Mouse (Mus musculus) embryo, embryonic 9.5 days (tissue): ENCODE measurements around the gene Gm17657.
A peak's percentile ranks its signal among the peaks of the same experiment; 100 is the strongest.

Experiments used
- DNase-seq: peaks from one replicate; pipeline ENCODE4 v3.0.0-alpha.2; 2017; ENCODE audit errors: extremely low spot score

Gm17657 gene

DNA sequence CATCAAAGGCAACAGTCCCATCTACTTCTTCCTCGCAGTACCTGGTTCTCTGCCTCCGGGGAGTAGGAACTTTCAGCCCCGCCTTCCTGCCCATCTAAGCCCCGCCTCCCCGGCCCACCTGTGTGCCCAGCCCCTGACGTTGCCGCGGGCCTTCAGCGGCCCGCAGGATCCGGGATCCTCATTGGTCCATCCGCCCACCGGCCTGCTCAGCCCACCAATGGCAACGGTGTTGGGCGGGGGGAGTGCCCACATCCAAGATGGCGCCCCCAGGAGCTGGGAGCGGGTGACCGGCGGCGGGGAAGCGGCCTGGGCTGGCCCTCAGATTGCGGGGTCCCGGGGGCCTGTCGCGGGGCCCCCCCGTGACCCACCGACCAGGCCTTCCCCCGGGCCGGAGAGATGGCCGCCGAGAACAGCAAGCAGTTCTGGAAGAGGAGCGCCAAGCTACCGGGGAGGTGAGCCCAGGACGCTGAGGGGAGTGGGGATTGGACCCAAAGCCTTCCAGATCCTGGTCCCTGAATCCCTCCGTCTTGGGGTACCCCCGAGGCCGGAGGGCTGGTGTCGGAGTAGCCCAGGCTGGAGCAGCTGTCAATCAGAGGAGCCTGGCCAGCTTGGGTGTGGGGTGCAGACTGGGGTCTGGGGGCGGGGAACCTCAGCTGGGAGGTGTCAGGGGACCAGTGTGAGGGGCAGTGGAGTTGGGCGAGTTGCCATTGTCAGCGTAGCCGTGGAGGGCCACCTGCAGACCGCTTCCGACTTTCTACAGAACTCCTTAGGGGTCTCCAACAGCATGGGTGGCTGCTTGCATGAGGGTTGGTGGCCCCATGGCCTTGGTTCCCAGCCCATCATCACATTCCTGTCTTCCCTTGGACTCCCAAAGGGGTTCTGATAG is at the start of gene Gm17657, which contains the start of gene Tbc1d22b:
Gene Gm17657, minus strand, starts transcription at position 96 of the 886 bp plus-strand sequence.
Gene Tbc1d22b, plus strand, starts transcription at position 243 of the 886 bp plus-strand sequence.
- DNase-seq = peak; percentile 92

GRCm38 (mm10) chr17:29599051-29599450 is 49.6 kb upstream of the Gm17657 start:
- DNase-seq = no peak

DNA sequence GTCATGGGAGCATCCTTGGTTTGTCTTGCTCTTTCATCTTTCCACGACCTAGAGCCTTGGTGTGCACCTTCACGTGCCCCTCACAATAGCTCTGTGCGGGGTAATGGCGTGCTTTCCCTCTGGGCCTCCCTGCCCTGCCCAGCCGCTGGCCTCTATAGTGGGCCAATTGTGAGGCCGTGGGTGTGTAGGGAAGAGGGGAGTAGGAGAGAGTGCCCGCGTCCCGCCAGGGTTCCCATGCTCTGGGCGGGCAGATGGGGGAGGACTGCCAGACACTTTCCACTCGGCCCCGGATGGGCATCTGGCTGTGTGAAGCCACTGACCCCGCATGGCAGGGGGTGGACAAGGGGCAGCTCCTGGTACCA is 47.3 kb upstream of the Gm17657 start:
- no peak for DNase-seq

- no peak for DNase-seq
Measured at GRCm38 (mm10) chr17:29595891-29596770, 46.7 kb upstream of the Gm17657 start.

GRCm38 (mm10) chr17:29589221-29589898 is 39.9 kb upstream of the Gm17657 start:
- no peak for DNase-seq

GRCm38 (mm10) chr17:29586921-29587320 is 37.5 kb upstream of the Gm17657 start:
- no peak for DNase-seq

- no peak for DNase-seq
Measured at GRCm38 (mm10) chr17:29585446-29585845, 36.0 kb upstream of the Gm17657 start.

DNA sequence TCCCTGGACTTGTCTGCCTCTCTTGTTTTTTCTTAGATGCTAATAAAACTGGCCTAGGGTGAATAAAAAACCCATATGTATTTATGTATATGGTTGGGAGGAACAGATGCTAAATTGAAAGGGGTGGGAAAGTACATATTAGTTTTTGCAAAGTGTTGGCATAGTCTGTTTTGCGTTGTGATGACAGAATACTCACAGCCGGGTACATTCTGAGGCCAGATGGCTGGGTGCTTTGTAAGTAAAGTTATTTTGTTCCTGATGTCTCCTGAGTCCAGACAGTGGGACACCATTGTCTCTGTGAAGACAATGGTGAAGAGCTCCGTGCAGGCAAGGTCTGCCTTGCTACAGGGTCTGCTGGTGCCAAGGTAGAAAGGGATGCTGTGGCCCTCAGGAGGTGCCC is 35.3 kb upstream of the Gm17657 start:
- no peak for DNase-seq

DNA sequence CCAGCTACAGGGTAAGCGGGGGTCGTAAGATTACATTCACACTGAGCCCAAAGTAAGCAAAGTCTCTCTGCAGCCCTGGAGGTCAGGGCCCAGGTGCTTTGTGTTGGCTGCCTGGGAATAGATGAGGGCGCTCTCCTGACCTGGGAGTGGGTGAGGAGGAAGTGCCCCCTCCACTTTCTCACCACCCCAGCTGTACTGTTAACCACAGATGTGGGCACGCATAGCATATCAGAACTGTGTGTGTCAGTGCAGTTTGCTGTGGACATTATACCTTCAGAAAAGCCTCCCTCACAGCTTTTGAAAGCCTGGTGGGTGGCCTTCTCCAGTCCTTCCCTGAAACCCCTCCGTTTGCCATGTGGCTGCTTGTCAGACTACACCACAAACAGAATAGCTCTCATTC is 34.9 kb upstream of the Gm17657 start:
- DNase-seq = no peak

GRCm38 (mm10) chr17:29583569-29583968 is 34.1 kb upstream of the Gm17657 start:
- DNase-seq = no peak

GRCm38 (mm10) chr17:29579579-29580126 is 30.2 kb upstream of the Gm17657 start:
- no peak for DNase-seq

- no peak for DNase-seq
Measured at GRCm38 (mm10) chr17:29569831-29570230, 20.4 kb upstream of the Gm17657 start.

- DNase-seq = no peak
Measured at GRCm38 (mm10) chr17:29568435-29568834, 19.0 kb upstream of the Gm17657 start.

DNA sequence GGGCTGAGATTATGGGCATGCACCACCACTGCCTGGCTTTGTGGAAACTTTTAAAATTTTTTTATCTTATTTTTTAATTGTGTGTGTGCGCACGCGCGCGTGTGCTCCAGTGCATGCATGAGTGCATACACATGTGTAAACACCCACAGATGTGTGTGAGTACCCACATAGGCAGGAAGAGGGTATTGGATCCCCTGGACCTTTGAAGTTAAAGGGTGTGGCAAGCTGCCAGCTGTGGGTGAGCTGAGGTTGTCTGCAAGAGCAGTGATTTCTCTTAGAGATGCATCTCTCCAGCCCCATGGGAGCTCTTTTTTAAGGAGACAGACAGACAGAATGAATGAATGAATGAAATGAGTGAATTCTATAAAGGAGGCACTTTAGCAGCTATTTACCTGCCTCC is 16.1 kb upstream of the Gm17657 start:
- DNase-seq = no peak

DNA sequence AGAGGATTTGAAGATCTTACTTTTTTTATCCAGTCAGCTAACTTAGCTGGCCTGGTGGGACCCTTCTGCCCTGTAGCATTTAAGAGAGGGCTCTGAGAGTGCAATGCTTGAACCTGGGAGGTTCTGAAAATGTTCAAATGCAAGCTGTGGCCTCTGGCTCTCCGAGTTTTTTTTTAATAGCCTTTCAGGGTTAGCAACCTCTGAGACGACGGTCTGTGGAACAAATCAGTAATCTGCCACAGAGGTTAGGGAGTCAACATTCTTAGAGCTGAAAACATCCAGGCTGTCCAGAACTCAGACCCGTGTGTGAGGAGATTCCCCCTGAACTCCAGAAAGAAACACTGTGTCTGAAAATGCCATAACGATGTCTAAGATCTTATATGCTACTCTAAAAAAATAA is 9.0 kb upstream of the Gm17657 start:
- no peak for DNase-seq

DNA sequence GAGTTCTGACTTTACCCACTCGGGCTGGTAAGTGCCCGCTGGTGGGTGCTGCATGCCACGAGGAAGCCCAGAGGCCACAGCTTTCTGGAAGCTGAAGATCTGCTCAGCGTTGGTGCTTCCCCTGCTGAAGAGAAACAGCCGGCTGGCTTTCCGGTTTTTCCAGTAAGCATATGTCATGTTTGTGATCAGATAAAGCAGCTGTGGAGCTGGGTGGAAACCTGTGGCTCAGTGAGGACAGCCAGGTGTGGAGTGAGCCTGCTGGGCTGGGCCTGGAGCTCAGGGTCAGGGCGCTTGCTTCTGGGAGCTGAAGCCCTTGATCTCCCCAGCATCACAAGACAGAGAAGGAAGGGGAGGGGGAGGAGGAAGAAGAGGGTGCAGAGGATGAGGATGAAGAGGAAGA is 7.5 kb upstream of the Gm17657 start:
- DNase-seq = no peak

- DNase-seq = no peak
Measured at GRCm38 (mm10) chr17:29556456-29556855, 7.0 kb upstream of the Gm17657 start.

DNA sequence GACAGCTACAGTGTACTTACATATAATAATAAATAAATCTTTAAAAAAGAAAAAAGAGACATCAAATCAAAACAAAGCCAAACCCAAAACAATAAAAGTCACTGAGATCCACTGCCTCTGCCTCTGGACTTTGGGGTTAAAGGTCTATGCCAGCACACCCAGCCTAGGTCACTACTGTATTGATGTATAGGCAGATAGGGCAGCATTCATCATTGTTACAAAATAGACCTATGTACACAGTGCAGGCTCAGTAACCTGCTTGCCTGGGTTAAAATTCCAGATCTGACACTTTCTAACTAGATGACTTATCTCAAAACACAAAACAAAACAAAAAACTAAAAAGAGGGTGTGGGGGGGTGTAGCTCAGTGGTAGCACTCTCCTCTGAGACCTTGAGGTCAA is 4.7 kb upstream of the Gm17657 start:
- DNase-seq = no peak

DNA sequence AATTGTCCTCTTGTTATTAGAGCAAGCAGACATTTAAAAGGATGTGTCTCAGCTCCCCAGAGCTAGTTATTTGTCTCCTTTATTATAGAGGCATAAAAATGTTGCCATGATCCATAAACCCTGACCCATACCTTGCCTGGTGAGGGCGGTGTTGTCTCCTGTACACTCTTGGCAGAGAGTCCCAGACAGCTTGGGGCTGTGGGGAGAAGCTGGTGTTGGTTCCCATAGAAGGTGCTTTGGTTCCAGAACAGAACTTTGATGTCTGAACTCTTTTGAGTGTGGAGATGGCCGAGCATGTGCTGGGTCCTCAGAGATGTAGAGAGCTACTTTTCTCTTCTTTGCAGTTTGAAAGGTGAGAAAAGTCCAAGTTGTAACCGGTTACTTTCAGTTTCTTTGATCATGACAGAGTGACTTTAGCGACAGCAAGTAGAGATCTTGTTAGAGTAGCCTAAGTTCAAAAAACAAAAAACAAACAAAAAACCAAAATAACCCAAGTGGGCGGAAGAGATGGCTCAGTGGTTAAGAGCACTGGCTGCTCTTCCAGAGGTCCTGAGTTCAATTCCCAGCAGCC is 2.8 kb upstream of the Gm17657 start, which contains the start of gene Tmem217:
Gene Tmem217, minus strand, starts transcription at position 224 of the 571 bp plus-strand sequence.
- no peak for DNase-seq

DNA sequence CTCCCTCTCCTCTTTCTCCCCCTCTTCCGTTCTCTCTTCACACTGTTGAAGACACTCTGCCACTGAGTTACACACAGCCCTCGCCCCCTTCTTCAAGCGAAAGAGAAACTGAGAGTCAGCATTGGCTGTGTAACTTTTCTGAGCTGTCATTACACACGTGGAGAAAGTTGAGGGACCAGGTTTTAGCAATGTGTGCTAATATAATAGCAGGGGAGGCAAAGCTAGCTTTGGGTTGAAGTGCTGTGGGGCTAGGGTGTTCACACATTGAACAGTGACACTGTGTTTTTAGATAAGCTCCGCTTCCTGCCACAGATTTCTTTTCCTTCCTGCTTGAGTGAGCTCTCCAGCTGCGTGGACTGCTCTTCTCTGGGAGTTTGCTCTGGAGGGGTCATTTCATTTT is 1.6 kb upstream of the Gm17657 start:
- no peak for DNase-seq

GRCm38 (mm10) chr17:29548994-29549393 is 444 bp downstream of the Gm17657 start:
- DNase-seq = no peak
